Mouse (Mus musculus) testis, postnatal 10 days (tissue): ENCODE data around the gene Sgms1.

Experiments used
- DNase-seq: peaks from one replicate; pipeline ENCODE4 v3.0.0; 2021; ENCODE audit warnings: low spot score

Gene Sgms1

GRCm38 (mm10) chr19:32356166-32356565 is 33.3 kb downstream of the Sgms1 start:
- DNase-seq, result no peak

- no peak for DNase-seq
Measured at GRCm38 (mm10) chr19:32353447-32353846, 36.1 kb downstream of the Sgms1 start.

- no peak for DNase-seq
Measured at GRCm38 (mm10) chr19:32348955-32349654, 40.4 kb downstream of the Sgms1 start.

- DNase-seq, result no peak
Measured at GRCm38 (mm10) chr19:32347491-32347890, 42.0 kb downstream of the Sgms1 start.

- DNase-seq, result no peak
Measured at GRCm38 (mm10) chr19:32346624-32347341, 42.7 kb downstream of the Sgms1 start.

- no peak for DNase-seq
Measured at GRCm38 (mm10) chr19:32346176-32346575, 43.3 kb downstream of the Sgms1 start.

- no peak for DNase-seq
Measured at GRCm38 (mm10) chr19:32345181-32345745, 44.3 kb downstream of the Sgms1 start.

- peak; percentile 70 for DNase-seq
Measured at GRCm38 (mm10) chr19:32344738-32345121, 44.8 kb downstream of the Sgms1 start.

GRCm38 (mm10) chr19:32343937-32344737 is 45.4 kb downstream of the Sgms1 start:
- DNase-seq, result no peak

- DNase-seq, result no peak
Measured at GRCm38 (mm10) chr19:32342436-32342835, 47.1 kb downstream of the Sgms1 start.

GRCm38 (mm10) chr19:32341091-32341490 is 48.4 kb downstream of the Sgms1 start:
- no peak for DNase-seq

- no peak for DNase-seq
Measured at GRCm38 (mm10) chr19:32340168-32340567, 49.3 kb downstream of the Sgms1 start.

GRCm38 (mm10) chr19:32337708-32338107 is 51.8 kb downstream of the Sgms1 start:
- no peak for DNase-seq

- DNase-seq, result no peak
Measured at GRCm38 (mm10) chr19:32334751-32335150, 54.8 kb downstream of the Sgms1 start.

- no peak for DNase-seq
Measured at GRCm38 (mm10) chr19:32333544-32333943, 56.0 kb downstream of the Sgms1 start.

- DNase-seq, result no peak
Measured at GRCm38 (mm10) chr19:32332779-32333460, 56.6 kb downstream of the Sgms1 start.

- no peak for DNase-seq
Measured at GRCm38 (mm10) chr19:32330231-32330630, 59.3 kb downstream of the Sgms1 start.

GRCm38 (mm10) chr19:32329511-32329910 is 60.0 kb downstream of the Sgms1 start:
- DNase-seq, result no peak

GRCm38 (mm10) chr19:32328089-32328828 is 61.3 kb downstream of the Sgms1 start:
- DNase-seq, result no peak

- no peak for DNase-seq
Measured at GRCm38 (mm10) chr19:32326621-32327021, 62.9 kb downstream of the Sgms1 start.

GRCm38 (mm10) chr19:32326156-32326555 is 63.4 kb downstream of the Sgms1 start:
- no peak for DNase-seq
